Mouse (Mus musculus) G1E (cell line): ENCODE results near the gene Serpina5.

Experiments
- CTCF ChIP-seq: IDR thresholded peaks from 2 replicates; pipeline ENCODE4 v1.5.1; 2012; ENCODE audit warnings: low read depth, low read length, inconsistent platforms, mixed read lengths
- GATA1 ChIP-seq: IDR thresholded peaks from 2 replicates; pipeline ENCODE4 v1.6.1; 2012; ENCODE audit warnings: borderline replicate concordance, low read length, inconsistent platforms, mixed read lengths
- POLR2AphosphoS5 ChIP-seq: IDR thresholded peaks from 2 replicates; pipeline ENCODE4 v1.6.1; 2012; ENCODE audit warnings: low read depth, low read length, inconsistent platforms; ENCODE audit not compliant: insufficient replicate concordance
- TAL1 ChIP-seq: conservative IDR thresholded peaks from 2 replicates; pipeline ENCODE4 v1.6.1; 2012; ENCODE audit warnings: low read depth, low read length, inconsistent platforms, mixed read lengths

DNA sequence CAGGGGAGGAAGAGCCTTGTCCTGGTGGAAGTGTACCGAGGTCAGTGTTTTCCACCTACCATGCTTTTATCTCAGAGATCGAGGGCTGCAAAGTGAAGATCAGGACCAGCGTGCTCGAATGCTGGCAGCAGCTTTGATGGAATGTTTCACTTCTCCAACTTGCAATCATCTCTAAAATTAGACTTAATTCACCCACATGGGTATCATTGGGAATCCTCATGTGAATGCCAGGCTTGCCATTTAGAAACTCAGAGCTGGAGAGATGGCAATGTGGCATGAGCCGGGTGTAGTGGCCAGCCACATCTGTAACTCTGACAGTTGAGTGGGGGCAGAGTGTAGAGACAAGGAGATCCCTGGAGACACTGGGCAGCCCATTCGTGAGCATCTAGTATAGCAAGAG, 40.8 kb upstream of the Serpina5 start:
- TF ChIP-seq CTCF = no peak
- TF ChIP-seq POLR2AphosphoS5 = no peak
- no peak for TF ChIP-seq TAL1
- TF ChIP-seq GATA1 = no peak
